Mouse (Mus musculus) liver, postnatal 0 days (tissue): ENCODE measurements around the gene Fibcd1. TPM values are rescaled to one million over a fixed set of nuclear protein-coding genes. Genes with fewer than 3 reads are reported as not detected.

Experiments
- ATAC-seq: fragments of 200-750 bp; cut with Nextera tagmentation; 2 replicates; pipeline ENCODE4 v1.8.0; 2017; ENCODE audit warnings: mild to moderate bottlenecking, moderate library complexity
- DNase-seq: peaks from one replicate; pipeline ENCODE4 v3.0.0-alpha.2; 2016
- H3K27ac ChIP-seq: fragments of 300-500 bp; sonication (generic); 2 replicates; pipeline ENCODE4 v1.5.1; 2014; ENCODE audit warnings: antibody characterized with exemption, moderate library complexity, mild to moderate bottlenecking, low read depth
- H3K27me3 ChIP-seq: fragments of 300-500 bp; sonication (generic); 2 replicates; pipeline ENCODE4 v1.6.1; 2014; ENCODE audit warnings: low read length, control low read depth, mixed read lengths; ENCODE audit not compliant: insufficient read depth
- H3K36me3 ChIP-seq: fragments of 300-500 bp; sonication (generic); replicated peaks from 2 replicates; pipeline ENCODE4 v1.6.1; 2014; ENCODE audit warnings: mild to moderate bottlenecking, control low read depth, low read length, moderate library complexity, mixed read lengths; ENCODE audit not compliant: insufficient read depth
- H3K4me1 ChIP-seq: fragments of 300-500 bp; sonication (generic); 2 replicates; pipeline ENCODE4 v1.6.1; 2014; ENCODE audit warnings: antibody characterized with exemption, mild to moderate bottlenecking, control low read depth; ENCODE audit not compliant: insufficient read depth
- H3K4me2 ChIP-seq: fragments of 300-500 bp; sonication (generic); 2 replicates; pipeline ENCODE4 v1.6.1; 2014; ENCODE audit warnings: low read depth, mild to moderate bottlenecking, low read length, moderate library complexity, mixed read lengths
- H3K4me3 ChIP-seq: fragments of 300-500 bp; sonication (generic); 2 replicates; pipeline ENCODE4 v1.5.1; 2014; ENCODE audit warnings: low read depth, low read length
- H3K9ac ChIP-seq: fragments of 300-500 bp; sonication (generic); replicated peaks from 2 replicates; pipeline ENCODE4 v1.6.1; 2014; ENCODE audit warnings: mild to moderate bottlenecking, moderate library complexity
- H3K9me3 ChIP-seq: fragments of 300-500 bp; sonication (generic); 2 replicates; pipeline ENCODE4 v1.6.1; 2016; ENCODE audit warnings: mild to moderate bottlenecking, control low read depth, low read length, mixed read lengths
- CTCF ChIP-seq: sonication (generic); IDR thresholded peaks from 2 replicates; pipeline ENCODE4 v1.5.1; 2016; ENCODE audit warnings: antibody characterized with exemption, low read depth
- EP300 ChIP-seq: IDR thresholded peaks from 2 replicates; pipeline ENCODE4 v1.6.1; 2016; ENCODE audit warnings: antibody characterized with exemption, low read depth, mild to moderate bottlenecking
- WGBS: fragments of 180-500 bp; shearing (Covaris S2); extraction: QIAGEN DNeasy Blood & Tissue Kit; methylation state at CpG from one replicate; pipeline ENCODE4 v1.1.7; 2014; ENCODE audit not compliant: insufficient replicate concordance; 5-methylcytosine and 5-hydroxymethylcytosine counted together
- polyA plus RNA-seq: library from polyadenylated mRNA; unstranded; fragments of >200 nt; fragmentation: Nextera tagmentation; extraction: Ambion mirVana; gene quantifications from 2 replicates; pipeline ENCODE4 v1.2.1, GENCODE M21; 2015

Fibcd1 gene
- polyA plus RNA-seq, result not detected in 2 replicates

- H3K27me3 ChIP-seq, result peaks cover 43% of the 10 kb centered on the region
- no peak within 1 kb of the TSS for H3K27ac ChIP-seq
Observed at GRCm38 (mm10) chr2:31845896-31846691, at the start of gene Fibcd1. Gene Fibcd1, minus strand, starts transcription at chr2:31846005.

DNA sequence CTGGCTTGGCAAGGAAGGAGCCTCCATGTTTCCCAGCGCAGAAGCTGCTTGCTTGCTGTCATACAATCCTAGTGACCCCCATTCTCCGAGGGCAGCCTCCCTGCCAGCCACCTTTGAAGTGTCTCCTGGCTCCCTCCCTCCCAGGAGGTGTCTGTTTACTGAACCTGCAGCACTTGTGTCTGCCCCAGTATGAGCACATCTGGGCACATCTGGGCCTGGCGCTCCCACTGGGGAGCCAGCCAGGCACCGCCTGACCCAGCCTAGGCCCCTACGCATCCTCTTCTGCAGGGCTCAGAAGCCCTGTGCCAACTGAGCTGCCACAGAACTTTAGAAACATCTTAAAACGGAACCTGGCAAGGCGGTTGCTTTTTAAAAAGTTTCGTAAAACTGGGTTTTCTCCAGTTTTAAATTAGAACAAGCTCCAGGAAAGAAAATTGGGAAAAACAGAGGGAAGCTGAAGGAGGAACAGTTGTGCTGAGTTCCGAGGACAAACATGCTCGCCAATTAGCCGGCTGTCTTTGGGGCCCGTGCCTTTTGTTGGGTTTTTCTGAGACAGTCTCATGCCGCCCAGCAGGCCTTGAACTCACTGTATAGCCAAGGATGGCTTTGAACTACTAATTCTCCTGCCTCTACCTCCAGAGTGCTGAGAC is 48.5 kb upstream of the Fibcd1 start:
- no peaks in the 10 kb centered on the region for H3K36me3 ChIP-seq
- H3K27ac ChIP-seq, result no peak overlapping the region
- 69% methylated on average over 13 of the region's 13 CpGs for WGBS
- H3K9me3 ChIP-seq, result no peaks in the 10 kb centered on the region
- no peaks in the 10 kb centered on the region; the same call in 1 of the 2 replicates for H3K27me3 ChIP-seq
- no peak overlapping the region for H3K4me3 ChIP-seq
- H3K4me1 ChIP-seq, result no peaks in the 10 kb centered on the region
- ATAC-seq (no peak), DNase-seq (no peak)
- no peak for TF ChIP-seq CTCF
- TF ChIP-seq EP300, result no peak
- H3K4me2 ChIP-seq, result no peak overlapping the region
- no peak overlapping the region for H3K9ac ChIP-seq

More at GRCm38 (mm10) chr2:31845896-31846691, at the start of gene Fibcd1:
- no peaks in the 10 kb centered on the region for H3K9me3 ChIP-seq
- H3K36me3 ChIP-seq, result no peaks in the 10 kb centered on the region
- H3K9ac ChIP-seq, result 0 out of 2 replicates have a peak within 1 kb of the TSS, but pooled peaks have one; percentile 16
- WGBS, result under 1% methylated on average over 76 of the region's 88 CpGs
- no peak for TF ChIP-seq CTCF
- no peak for TF ChIP-seq EP300
- peaks cover 14% of the 10 kb centered on the region for H3K4me1 ChIP-seq
- ATAC-seq (no peak), DNase-seq (no peak)
- peak within 1 kb of the TSS; percentile 76 for H3K4me2 ChIP-seq
- H3K4me3 ChIP-seq, result peak within 1 kb of the TSS; percentile 52

DNA sequence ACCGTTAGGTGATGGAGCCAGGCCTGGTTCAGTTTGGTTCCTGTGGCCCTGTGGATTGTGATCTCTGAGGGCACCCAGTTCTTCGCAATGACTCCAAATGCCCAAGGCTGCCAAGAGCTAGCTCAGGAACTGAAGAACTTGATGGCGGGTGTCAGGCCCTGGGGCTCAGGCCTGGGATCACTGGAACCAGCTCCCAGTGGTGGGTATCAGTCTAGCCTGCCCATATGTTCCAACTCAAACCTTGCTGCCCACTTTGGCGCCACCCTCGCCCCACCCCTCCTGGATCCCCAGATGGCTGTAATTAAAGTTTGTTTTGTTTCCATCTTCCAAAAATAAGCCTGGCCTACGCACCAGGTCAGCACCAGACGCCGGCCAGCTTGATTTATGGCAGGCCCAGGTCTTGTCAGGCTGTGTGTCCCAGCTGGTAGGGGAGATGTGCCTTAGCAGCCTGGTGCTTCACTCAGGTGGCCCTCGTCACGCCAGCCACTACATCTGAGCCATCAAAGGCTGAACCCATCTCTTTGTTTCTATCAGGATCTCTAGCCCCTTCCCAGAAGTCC is 47.4 kb upstream of the Fibcd1 start:
- no peak for TF ChIP-seq EP300
- no peak for TF ChIP-seq CTCF
- Histone ChIP-seq H3K9me3 (no peaks in the 10 kb centered on the region), H3K27me3 (peaks cover 6% of the 10 kb centered on the region), H3K9ac (no peak overlapping the region), H3K36me3 (no peaks in the 10 kb centered on the region), H3K4me2 (no peak overlapping the region), H3K4me1 (no peaks in the 10 kb centered on the region), H3K4me3 (no peak overlapping the region), H3K27ac (no peak overlapping the region)
- WGBS, result 70% methylated on average over 10 of the region's 10 CpGs
- DNase-seq, result no peak
- no peak for ATAC-seq

- Histone ChIP-seq H3K4me2 (no peak overlapping the region), H3K9ac (no peak overlapping the region), H3K27ac (no peak overlapping the region), H3K9me3 (no peaks in the 10 kb centered on the region), H3K4me3 (no peak overlapping the region), H3K36me3 (no peaks in the 10 kb centered on the region), H3K4me1 (peaks cover 5% of the 10 kb centered on the region; the same call in 1 of the 2 replicates), H3K27me3 (peaks cover 26% of the 10 kb centered on the region)
- WGBS, result 79% methylated on average over 2 of the region's 2 CpGs
- TF ChIP-seq CTCF (no peak), EP300 (no peak)
- no peak for ATAC-seq
- DNase-seq, result no peak
Observed at GRCm38 (mm10) chr2:31891219-31891618, 45.4 kb upstream of the Fibcd1 start.

GRCm38 (mm10) chr2:31888871-31889270 is 43.1 kb upstream of the Fibcd1 start:
- Histone ChIP-seq H3K4me3 (no peak overlapping the region), H3K9ac (no peak overlapping the region), H3K4me2 (no peak overlapping the region), H3K36me3 (no peaks in the 10 kb centered on the region), H3K27ac (no peak overlapping the region), H3K9me3 (no peaks in the 10 kb centered on the region), H3K27me3 (peaks cover 34% of the 10 kb centered on the region), H3K4me1 (peaks cover 5% of the 10 kb centered on the region; the same call in 1 of the 2 replicates)
- WGBS, result 29% methylated on average over 1 of the region's 1 CpGs
- DNase-seq, result no peak
- no peak for ATAC-seq
- TF ChIP-seq CTCF (no peak), EP300 (no peak)

- TF ChIP-seq CTCF (peak; percentile 73), EP300 (no peak)
- no peak within 1 kb of the TSS for H3K27ac ChIP-seq
- no peaks in the 10 kb centered on the region for H3K9me3 ChIP-seq
- 3% methylated on average over 24 of the region's 26 CpGs for WGBS
- ATAC-seq, result peak; percentile 64
- peaks cover 41% of the 10 kb centered on the region for H3K27me3 ChIP-seq
- peak; percentile 72 for DNase-seq
- H3K4me2 ChIP-seq, result peak within 1 kb of the TSS; percentile 35
- no peak within 1 kb of the TSS for H3K9ac ChIP-seq
- H3K4me3 ChIP-seq, result no peak within 1 kb of the TSS
- H3K4me1 ChIP-seq, result peaks cover 5% of the 10 kb centered on the region; the same call in 1 of the 2 replicates
- no peaks in the 10 kb centered on the region for H3K36me3 ChIP-seq
Observed at GRCm38 (mm10) chr2:31887030-31887429, 41.2 kb upstream of the Fibcd1 start, which contains the start of gene Lamc3. Gene Lamc3, plus strand, starts transcription at chr2:31887291.
